Mouse (Mus musculus) hindlimb bud, embryonic 11.5 days (tissue): ENCODE measurements around the gene Wdr95.

ENCODE experiments used
- DNase-seq: peaks from one replicate; pipeline ENCODE4 v3.0.0-alpha.2; 2012; ENCODE audit warnings: low read depth, low spot score; ENCODE audit errors: extremely low spot score

The Wdr95 gene

GRCm38 (mm10) chr5:149659414-149659780, 130.9 kb downstream of the Wdr95 start:
- no peak for DNase-seq

DNA sequence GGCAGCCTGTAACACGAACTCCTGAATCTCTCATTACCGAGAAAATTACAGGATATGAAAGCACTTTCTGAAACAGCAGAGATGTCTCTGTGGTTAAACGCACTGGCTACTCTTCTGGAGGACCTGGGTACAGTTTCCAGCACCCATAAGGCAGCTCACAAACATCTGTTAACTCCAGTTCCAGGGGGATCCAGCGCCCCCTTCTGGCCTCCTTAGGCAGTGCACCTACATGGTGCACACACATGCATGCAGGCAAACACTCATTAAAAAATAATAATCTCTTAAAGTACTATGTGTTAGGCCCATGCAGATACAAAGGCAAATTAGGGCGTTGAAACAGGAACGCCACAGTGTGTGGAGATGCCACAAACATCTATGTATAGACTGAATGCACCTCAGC, 132.9 kb downstream of the Wdr95 start:
- DNase-seq = no peak
